Mouse (Mus musculus) urinary bladder, postnatal 36 days (tissue): ENCODE results near the gene Rfx1.

Experiments
- DNase-seq, 2 experiments: peaks; one replicate each; pipeline ENCODE4 v3.0.0; 2022; ENCODE audit warnings: low spot score in 2 of 2, mixed read lengths in 1 of 2

Rfx1 gene

GRCm38 (mm10) chr8:84089277-84089676 lies 22.6 kb downstream of the Rfx1 start:
- no peak for DNase-seq

- no peak for DNase-seq
Measured at GRCm38 (mm10) chr8:84090585-84090984, 24.0 kb downstream of the Rfx1 start.

- DNase-seq, result no peak
Measured at GRCm38 (mm10) chr8:84096061-84096460, 29.4 kb downstream of the Rfx1 start.

- DNase-seq, result no peak
Measured at GRCm38 (mm10) chr8:84098376-84098775, 31.7 kb downstream of the Rfx1 start.

DNA sequence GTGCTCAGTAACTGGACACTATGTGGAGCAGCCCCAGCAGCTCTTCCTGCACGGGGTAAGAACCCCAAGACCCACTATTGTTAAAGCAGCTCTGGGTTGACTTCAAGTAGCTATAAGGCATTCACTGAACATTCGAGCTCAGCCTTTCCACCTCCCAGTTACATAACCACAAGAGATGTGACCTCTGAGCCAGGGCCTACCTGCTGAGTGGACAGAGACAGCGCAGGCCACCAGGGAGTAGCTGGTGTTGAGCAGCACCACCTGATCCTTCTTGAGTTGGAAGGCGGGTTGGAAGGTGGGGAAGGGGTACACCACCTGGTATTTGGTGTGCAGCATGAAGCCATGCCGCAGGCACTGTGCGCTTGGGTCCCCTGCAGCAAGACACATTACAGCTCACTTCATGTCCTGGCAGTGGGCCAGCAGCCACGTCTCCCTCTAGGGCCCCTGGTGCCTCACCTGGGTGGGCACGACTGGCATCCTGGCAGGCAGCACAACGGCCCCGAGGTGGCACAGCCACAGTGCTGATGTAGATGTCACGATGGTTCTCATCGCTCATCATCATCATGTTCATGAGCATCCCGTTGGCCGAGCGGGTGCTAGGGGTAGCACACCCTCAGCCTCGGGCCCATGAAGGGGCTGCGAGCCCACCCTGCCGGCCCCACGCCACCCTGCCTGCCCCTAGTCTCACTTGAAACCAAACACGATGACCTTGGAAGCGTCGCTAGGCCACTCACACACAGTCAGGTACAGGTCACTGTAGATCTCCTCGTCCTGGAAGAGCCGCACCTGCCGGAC lies 35.0 kb downstream of the Rfx1 start:
- no peak for DNase-seq

DNA sequence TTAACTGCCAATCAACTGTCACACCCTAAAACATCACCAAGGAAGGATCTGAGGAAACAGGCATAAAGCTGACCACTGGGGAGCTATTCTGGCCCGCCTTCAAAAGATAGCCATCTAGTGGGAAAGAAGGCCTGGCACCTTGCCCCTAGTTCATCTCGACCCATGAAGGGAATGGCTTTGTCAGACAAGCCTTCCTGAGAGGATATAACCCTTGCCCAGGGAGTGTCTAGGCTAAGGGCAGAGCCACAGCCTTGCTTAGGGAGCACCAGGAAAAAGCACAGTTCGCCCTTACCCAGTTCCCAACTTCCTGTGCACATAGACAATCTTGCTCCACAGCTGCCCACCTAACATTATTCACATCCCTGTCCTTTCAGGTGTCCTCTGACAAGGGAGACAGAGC lies 37.0 kb downstream of the Rfx1 start:
- no peak for DNase-seq

DNA sequence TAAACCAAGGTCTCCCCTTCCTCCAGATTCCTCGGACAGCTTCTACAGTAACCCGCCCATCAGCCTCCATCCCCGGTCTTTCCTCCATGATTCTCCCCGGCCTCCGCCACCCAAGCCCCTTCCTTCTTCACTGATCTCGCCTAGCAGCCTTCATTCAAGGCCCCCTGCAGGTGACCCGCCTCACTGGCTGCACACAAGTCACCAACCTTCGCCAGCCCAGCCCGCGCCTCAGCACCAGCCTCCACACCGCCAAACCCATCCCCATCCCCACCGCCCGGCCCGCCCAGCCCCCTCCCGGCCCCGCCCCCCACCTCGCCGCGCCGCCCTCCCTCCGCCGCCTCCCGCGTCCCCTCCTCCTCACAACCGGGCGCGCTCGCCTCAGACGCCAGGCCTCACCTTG lies 37.6 kb downstream of the Rfx1 start:
- DNase-seq, result peak in 1 of 2 experiments; percentile 38

- DNase-seq, result peak; percentile 96
Measured at GRCm38 (mm10) chr8:84104697-84105609, 38.3 kb downstream of the Rfx1 start, which contains the start of gene Dcaf15. Dcaf15 (minus strand) TSS chr8:84104768.

DNA sequence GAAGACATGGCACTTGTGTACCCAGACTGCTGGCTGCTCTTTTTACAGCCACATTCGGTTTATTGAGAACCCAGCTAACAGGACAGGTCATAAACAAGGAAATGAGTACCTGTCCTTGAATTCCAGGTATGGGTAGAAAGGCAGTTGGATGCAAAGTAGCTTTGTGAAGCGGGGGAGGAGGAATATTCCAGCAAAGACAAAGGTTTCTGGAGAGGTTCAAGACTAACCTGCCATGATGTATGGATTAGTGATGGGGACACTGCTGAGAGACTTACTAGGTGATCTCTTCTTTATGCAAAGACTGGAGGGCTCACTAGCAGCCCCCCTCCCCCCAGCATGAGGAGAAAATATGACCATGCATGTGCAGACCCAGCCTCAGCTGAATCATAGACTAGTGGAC lies 39.0 kb downstream of the Rfx1 start:
- DNase-seq, result no peak

GRCm38 (mm10) chr8:84106216-84107040 lies 39.8 kb downstream of the Rfx1 start:
- DNase-seq, result no peak

DNA sequence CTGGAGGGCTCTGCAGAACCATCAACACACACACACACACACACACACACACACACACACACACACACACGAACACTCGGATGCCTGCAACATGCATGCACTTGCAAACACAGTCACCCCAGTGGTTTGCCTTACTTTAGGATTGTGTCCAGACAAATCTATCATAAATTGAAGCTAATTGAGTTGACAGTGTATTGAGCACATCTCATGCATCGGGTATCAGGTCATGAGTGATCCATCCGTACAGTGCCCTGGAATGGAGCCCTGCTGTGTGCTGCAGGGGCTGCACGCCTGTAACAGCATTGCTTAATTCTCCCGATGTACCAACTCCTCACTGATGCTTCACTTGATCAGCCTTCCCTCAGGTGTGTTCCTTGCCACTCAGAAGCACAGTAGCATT lies 49.0 kb downstream of the Rfx1 start:
- DNase-seq, result no peak

GRCm38 (mm10) chr8:84122151-84122550 lies 55.5 kb downstream of the Rfx1 start:
- no peak for DNase-seq

- DNase-seq, result no peak
Measured at GRCm38 (mm10) chr8:84125656-84126055, 59.0 kb downstream of the Rfx1 start, which contains the start of gene Podnl1. Podnl1 (plus strand) TSS chr8:84125989.

GRCm38 (mm10) chr8:84126742-84127141 lies 60.1 kb downstream of the Rfx1 start:
- no peak for DNase-seq

- DNase-seq, result no peak
Measured at GRCm38 (mm10) chr8:84127202-84127901, 60.7 kb downstream of the Rfx1 start.

DNA sequence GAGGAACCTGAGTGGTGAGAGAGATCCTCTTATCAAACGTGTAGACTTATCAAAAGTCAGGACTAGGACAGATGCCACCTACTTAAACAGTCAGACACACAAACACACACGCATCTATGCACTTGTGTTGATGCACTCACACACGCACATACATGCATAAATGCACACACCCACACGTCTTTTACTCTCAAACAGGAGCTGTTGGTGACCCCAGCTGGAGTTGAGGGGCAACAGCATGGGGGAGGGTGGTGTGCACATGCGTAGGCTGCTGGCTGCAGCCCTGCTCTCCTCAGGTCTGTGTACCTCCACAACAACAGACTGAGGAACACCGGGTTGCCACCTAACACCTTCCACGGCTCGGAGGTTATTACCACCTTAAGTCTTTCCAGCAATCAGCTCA lies 61.6 kb downstream of the Rfx1 start:
- no peak for DNase-seq

GRCm38 (mm10) chr8:84130806-84131205 lies 64.2 kb downstream of the Rfx1 start:
- no peak for DNase-seq

GRCm38 (mm10) chr8:84132225-84132624 lies 65.6 kb downstream of the Rfx1 start:
- no peak for DNase-seq

DNA sequence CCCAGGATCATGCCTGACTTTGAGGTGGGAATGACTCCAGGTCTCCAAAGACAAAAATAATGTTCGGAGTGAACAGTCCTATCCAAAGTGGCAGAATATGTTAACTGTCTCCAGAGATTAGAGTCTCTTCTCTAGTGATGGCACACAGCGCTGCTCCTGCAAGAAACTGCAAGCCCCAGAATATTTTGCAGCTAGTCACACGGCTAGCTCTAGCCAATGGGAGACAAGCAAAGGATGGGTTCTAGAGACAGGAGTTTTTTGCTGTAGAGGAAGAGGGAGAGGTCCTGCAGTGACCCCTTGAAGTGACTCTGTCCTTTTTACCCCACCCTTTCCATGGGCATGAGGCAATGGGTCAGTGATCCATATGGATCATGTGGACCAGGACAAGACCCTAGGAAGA lies 71.2 kb downstream of the Rfx1 start:
- no peak for DNase-seq

GRCm38 (mm10) chr8:84140838-84141237 lies 74.2 kb downstream of the Rfx1 start:
- no peak for DNase-seq

DNA sequence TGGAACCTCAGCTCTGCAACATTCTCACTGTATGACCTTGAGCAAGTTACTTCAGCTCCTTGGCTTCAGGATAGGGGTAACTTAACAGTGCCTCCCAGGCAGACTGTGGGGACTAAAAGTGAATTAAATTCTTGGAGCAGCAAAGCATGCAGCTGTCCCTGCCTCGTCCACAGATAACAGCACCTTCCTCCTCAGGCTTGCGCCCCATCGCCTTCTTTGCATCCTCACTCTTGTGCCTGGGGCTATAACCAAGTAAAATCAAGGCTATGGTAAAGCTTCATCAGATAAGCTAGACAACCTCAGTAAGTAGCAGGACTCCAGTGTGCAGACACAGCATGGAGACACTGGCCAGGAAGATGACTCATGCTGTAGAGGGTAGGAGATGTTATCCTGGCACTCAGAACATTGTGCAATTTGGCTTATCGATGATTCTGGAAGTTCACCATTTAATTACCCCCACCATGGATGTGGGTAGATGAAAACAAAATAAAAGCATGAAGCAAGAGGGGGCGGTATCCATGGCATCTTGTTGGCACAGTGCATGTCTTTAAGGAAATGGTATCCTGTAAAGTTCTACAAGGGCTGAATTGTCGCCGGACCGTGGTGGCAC lies 78.1 kb downstream of the Rfx1 start:
- no peak for DNase-seq
